Mouse (Mus musculus) heart, adult 18-20 months (tissue): ENCODE results near the gene Oscp1. TPM values are rescaled to one million over a fixed set of nuclear protein-coding genes. Genes with fewer than 3 reads are reported as not detected.
"Not testable (repeated sequence)": the region's sequence is repeated elsewhere in the genome, so short reads cannot be mapped to it uniquely, and the experiment has no call there.

Source experiments
- DNase-seq, 2 experiments: peaks; one replicate each; pipeline ENCODE4 v3.0.0; 2021 to 2022; ENCODE audit warnings: mixed read lengths in 1 of 2
- total RNA-seq, 2 experiments: library from RNA; stranded (reverse); gene quantifications; 2 replicates each; pipeline ENCODE4 v1.2.3; 2021

Gene Oscp1
- total RNA-seq, 2 experiments from 2014 or later: 2.3 to 2.4 TPM

- DNase-seq: no peak
Observed at GRCm38 (mm10) chr4:126083021-126083420, 24.7 kb downstream of the Oscp1 start.

GRCm38 (mm10) chr4:126084382-126084781 is 26.0 kb downstream of the Oscp1 start:
- DNase-seq: no peak

GRCm38 (mm10) chr4:126085996-126086576 is 27.7 kb downstream of the Oscp1 start:
- peak; percentile 87 to 88 for DNase-seq

- DNase-seq: no peak
Observed at GRCm38 (mm10) chr4:126090101-126090847, 31.9 kb downstream of the Oscp1 start.

GRCm38 (mm10) chr4:126090848-126091124 is 32.4 kb downstream of the Oscp1 start:
- DNase-seq: no peak

- DNase-seq: no peak
Observed at GRCm38 (mm10) chr4:126091873-126092272, 33.5 kb downstream of the Oscp1 start.

- DNase-seq: not testable (repeated sequence)
Observed at GRCm38 (mm10) chr4:126095622-126096430, 37.5 kb downstream of the Oscp1 start.

GRCm38 (mm10) chr4:126096464-126097111 is 38.2 kb downstream of the Oscp1 start, which contains the start of gene Lsm10:
TSS of gene Lsm10 (plus strand) at chr4:126096623.
- DNase-seq: peak; percentile 96 to 98

- peak in 1 of 2 experiments; percentile 30 for DNase-seq
Observed at GRCm38 (mm10) chr4:126097711-126098253, 39.4 kb downstream of the Oscp1 start.

- no peak for DNase-seq
Observed at GRCm38 (mm10) chr4:126099365-126099764, 41.0 kb downstream of the Oscp1 start.

- DNase-seq: no peak
Observed at GRCm38 (mm10) chr4:126100764-126101163, 42.4 kb downstream of the Oscp1 start.

GRCm38 (mm10) chr4:126102061-126102841 is 43.9 kb downstream of the Oscp1 start:
- DNase-seq: peak; percentile 49 to 54

- DNase-seq: peak; percentile 92 to 96
Observed at GRCm38 (mm10) chr4:126103057-126103581, 44.8 kb downstream of the Oscp1 start.

GRCm38 (mm10) chr4:126103590-126104068 is 45.3 kb downstream of the Oscp1 start, which contains the start of gene Stk40:
TSS of gene Stk40 (plus strand) at chr4:126103957.
- peak; percentile 96 to 98 for DNase-seq

GRCm38 (mm10) chr4:126104261-126105075 is 46.1 kb downstream of the Oscp1 start:
- DNase-seq: peak; percentile 38 to 52

- DNase-seq: no peak
Observed at GRCm38 (mm10) chr4:126105131-126105783, 46.9 kb downstream of the Oscp1 start.

GRCm38 (mm10) chr4:126108061-126108740 is 49.8 kb downstream of the Oscp1 start:
- peak; percentile 33 to 50 for DNase-seq

GRCm38 (mm10) chr4:126109613-126110373 is 51.4 kb downstream of the Oscp1 start:
- DNase-seq: peak; percentile 29 to 45
